ENCODE assay signal across 10 mouse cellular contexts in the genomic region with DNA sequence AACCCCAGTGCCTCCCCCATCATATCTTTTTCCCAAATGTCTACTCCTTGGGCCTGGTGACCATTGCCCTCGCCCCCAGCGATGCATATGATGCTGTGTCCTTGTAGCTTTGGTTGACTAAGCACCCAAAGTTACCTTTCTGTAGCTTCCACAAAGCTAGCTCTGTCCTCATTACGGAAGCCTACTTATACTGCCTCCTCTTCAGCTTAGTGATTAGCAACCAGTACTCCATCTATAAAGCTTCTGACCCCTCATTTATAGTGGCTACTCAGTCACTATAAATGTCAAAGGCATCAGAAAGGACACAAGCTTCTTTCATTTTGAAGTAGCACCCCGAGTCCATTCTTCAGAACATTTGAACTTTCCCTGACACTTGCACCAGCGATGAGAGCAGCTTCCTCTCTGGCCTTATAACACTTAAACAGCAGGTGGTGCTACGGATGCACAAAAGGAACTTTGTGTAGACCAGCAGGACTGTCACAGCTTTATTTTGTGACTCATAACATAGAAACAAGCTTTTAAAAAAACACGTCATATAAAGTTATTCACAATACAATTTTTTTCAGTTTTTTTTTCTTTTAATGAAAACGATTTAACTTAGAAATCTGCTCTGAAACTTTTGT. TPM values are rescaled to one million over a fixed set of nuclear protein-coding genes. Genes with fewer than 3 reads are reported as not detected.
A peak's percentile ranks its signal among the peaks of the same experiment; 100 is the strongest.
DNase-seq lines count a peak whose midpoint lies in the region; ATAC-seq lines count a peak whose summit lies in the region.
"Had no signal": no experiment of that assay in that cellular context is flagged by ENCODE, and none has a peak within 500 bp of the region (broad histone marks: within the 10 kb centered on the region; RNA-seq: fewer than 3 reads in every experiment).

No protein-coding gene starts in this region.

- H3K36me3 ChIP-seq in forebrain, embryonic 11.5 days (ENCODE audit: control insufficient read depth, insufficient read depth, low read length) = no peaks in the 10 kb centered on the region

- H3K4me2 ChIP-seq in forebrain, embryonic 11.5 days (ENCODE audit: low read depth, low read length, severe bottlenecking) = no peak overlapping the region
- H3K4me2 ChIP-seq: heart, embryonic 13.5 days had no signal

- intact Hi-C loops in left cerebral cortex, postnatal 14 days (cut with DNase I) = loop anchor here (5.0 to 10.0 kb wide), 2 partner anchors 327 to 564 kb away; no protein-coding TSS in a partner anchor

- H3K9ac ChIP-seq in forebrain, embryonic 11.5 days (ENCODE audit: low read length) = no peak overlapping the region
- H3K9ac ChIP-seq: heart, embryonic 13.5 days had no signal

- H3K9me3 ChIP-seq in forebrain, embryonic 11.5 days (ENCODE audit: control insufficient read depth, low read length) = no peaks in the 10 kb centered on the region

- ATAC-seq in frontal cortex, adult (ENCODE audit: low TSS enrichment) = peak; percentile 67
- ATAC-seq in forebrain, embryonic 11.5 days (replicated peaks; ENCODE audit: low FRiP score) = no peak

- H3K27me3 ChIP-seq in forebrain, embryonic 11.5 days (ENCODE audit: control insufficient read depth, insufficient read depth, low read length) = no peaks in the 10 kb centered on the region
- H3K27me3 ChIP-seq: heart, embryonic 13.5 days had no signal

- no peak for DNase-seq in frontal cortex, postnatal 14 days (ENCODE audit: low spot score in 2 of 2)
- DNase-seq in left cerebral cortex, postnatal 14 days (ENCODE audit: low spot score in 2 of 2) = peak; percentile 38 to 53
- DNase-seq in left cerebral cortex, adult 9 months (ENCODE audit: low spot score in 2 of 2) = no peak
- peak; percentile 30 for DNase-seq in brain, embryonic 18.5 days (ENCODE audit: low read depth, low spot score)
- DNase-seq in neural tube, embryonic 10.5 days (ENCODE audit: extremely low spot score, low spot score) = peak; percentile 27
- no peak for DNase-seq in spleen, adult 12 weeks (ENCODE audit: low spot score)
- DNase-seq in forebrain, embryonic 11.5 days (ENCODE audit: low spot score) = no peak

- H3K4me3 ChIP-seq in forebrain, embryonic 11.5 days (ENCODE audit: low read depth, low read length) = no peak overlapping the region
- H3K4me3 ChIP-seq: heart, embryonic 13.5 days had no signal

- no peaks in the 10 kb centered on the region for H3K4me1 ChIP-seq in forebrain, embryonic 11.5 days (replicated peaks; ENCODE audit: control insufficient read depth, insufficient read depth, low read length)
- H3K4me1 ChIP-seq: heart, embryonic 13.5 days had no signal

- 47% methylated on average over 8 of the region's 8 CpGs for WGBS in forebrain, embryonic 11.5 days

- H3K27ac ChIP-seq in forebrain, embryonic 11.5 days (ENCODE audit: low read depth, low read length) = no peak overlapping the region
- H3K27ac ChIP-seq: heart, embryonic 13.5 days had no signal

RNA-seq across cellular contexts. Expression of gene Nipsnap3b, which starts 18.8 kb away (rescaled TPM):
- total RNA-seq in left cerebral cortex, postnatal 14 days (2021) = 10 to 100 TPM; 14.2 to 15.9 TPM
- 82.5 and 86.4 TPM in 2 replicates for polyA plus RNA-seq in forebrain, embryonic 11.5 days (2014; fragmentation: Nextera tagmentation; extraction: Ambion mirVana)

RNA-seq across cellular contexts. Expression of gene Nipsnap3a, which starts 41.4 kb away (rescaled TPM):
- total RNA-seq in left cerebral cortex, postnatal 14 days (2021) = not detected
- polyA plus RNA-seq in forebrain, embryonic 11.5 days (2014; fragmentation: Nextera tagmentation; extraction: Ambion mirVana) = not detected in 2 replicates
- polyA plus RNA-seq: heart, embryonic 13.5 days; limb, embryonic 14.5 days had no signal

Comparison
In these comparisons a context has a peak if more than half of its experiments do, and no peak if none do; other contexts are left out.
1. DNase-seq: peak in left cerebral cortex, postnatal 14 days (2 of 2), brain, embryonic 18.5 days (single experiment) and neural tube, embryonic 10.5 days (single experiment); none in frontal cortex, postnatal 14 days (0 of 2), left cerebral cortex, adult 9 months (0 of 2), spleen, adult 12 weeks (single experiment) and forebrain, embryonic 11.5 days (single experiment).